Mouse (Mus musculus) liver, embryonic 14.5 days (tissue): Measurements from ENCODE around the gene Smtn.

Experiments used
- CTCF ChIP-seq: IDR thresholded peaks from 2 replicates; pipeline ENCODE4 v1.5.1; 2016; ENCODE audit warnings: antibody characterized with exemption, low read depth, control low read depth
- EP300 ChIP-seq: IDR thresholded peaks from 2 replicates; pipeline ENCODE4 v1.6.1; 2016; ENCODE audit warnings: antibody characterized with exemption, low read depth

DNA sequence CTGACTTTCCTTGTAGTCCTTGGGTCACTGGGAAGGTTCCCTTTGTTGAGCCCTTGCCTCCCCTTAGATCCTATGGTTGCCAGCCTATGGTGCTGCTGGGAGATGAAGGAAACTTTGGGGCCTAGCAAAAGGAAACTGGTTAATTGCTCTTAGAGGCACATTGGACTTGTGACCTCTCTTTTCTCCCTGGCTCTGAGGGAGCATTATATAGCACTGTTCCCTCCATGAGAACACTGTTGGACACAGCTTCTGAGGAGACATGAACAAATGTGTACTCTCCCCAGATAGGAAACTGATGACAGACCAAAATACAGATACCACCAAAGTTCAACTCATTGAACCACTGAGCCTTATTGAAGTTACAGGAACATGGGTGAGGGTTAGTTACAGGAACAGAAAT is 64.9 kb downstream of the Smtn start:
- TF ChIP-seq EP300: no peak
- no peak for TF ChIP-seq CTCF
